Mouse (Mus musculus) liver, adult 2 months (tissue): ENCODE measurements around the gene Uroc1.

Experiments
- CTCF ChIP-seq: fragments of 200-500 bp; IDR thresholded peaks from 2 replicates; pipeline ENCODE4 v1.5.1; 2011; ENCODE audit warnings: low read depth, low read length, control low read depth
- POLR2A ChIP-seq: fragments of 200-500 bp; IDR thresholded peaks from 2 replicates; pipeline ENCODE4 v1.6.1; 2011; ENCODE audit warnings: low read length, control low read depth; ENCODE audit not compliant: insufficient read depth; ENCODE audit errors: extremely low read depth

DNA sequence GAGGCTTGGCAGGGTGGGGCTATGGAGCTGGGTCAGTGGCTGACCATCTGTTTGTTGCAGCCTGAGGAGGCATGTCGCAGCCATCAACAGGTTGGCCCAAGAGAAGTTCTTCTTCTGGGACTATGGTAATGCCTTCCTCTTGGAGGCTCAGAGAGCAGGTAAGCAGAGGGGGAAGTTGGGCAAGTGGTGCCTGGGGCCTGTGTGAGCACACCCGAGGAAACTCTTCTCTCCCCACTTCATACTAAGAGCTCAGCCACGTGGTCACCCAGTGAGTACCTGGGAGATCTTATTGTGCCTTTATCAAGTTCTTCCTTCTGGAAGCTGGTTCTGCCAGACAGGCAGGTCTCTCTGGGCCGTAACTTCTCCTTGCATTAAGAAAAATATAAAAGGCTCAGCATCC lies 14.1 kb downstream of the Uroc1 start:
- TF ChIP-seq POLR2A (no peak), CTCF (no peak)
